Mouse (Mus musculus) frontal cortex, adult 2 months (tissue): ENCODE measurements at regions not wholly inside any gene's neighbourhood (a gene's known extent, or its start where the extent isn't known, plus 50 kb on each side); places are given as distances from the start of the nearest gene placed in this dataset.
A peak's percentile ranks its signal among the peaks of the same experiment; 100 is the strongest.

Experiments
- DNase-seq, 2 experiments: peaks; one replicate each; pipeline ENCODE4 v3.0.0; 2022; ENCODE audit warnings: low spot score in 1 of 2; ENCODE audit errors: extremely low spot score in 1 of 2

DNA sequence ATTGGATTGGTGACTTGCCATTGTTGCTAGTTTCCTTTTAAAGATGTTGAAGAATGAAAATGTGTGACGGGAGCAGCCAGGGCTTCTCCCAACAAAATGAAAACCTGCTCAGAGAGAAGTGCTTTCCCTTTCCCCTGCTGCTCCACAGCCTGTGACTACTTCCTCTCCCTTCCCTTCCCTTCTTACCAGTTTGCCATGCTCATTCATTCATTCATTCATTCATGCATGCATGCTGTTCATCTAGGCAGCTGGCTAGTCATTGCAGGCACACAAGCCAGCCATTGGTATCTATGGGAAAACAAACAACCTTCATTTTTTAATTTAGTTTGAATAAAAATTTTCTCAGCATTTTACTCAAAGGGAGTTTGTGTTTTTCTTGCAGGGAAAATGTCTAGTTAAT is 116.3 kb downstream of the Zfp706 start:
- no peak for DNase-seq

DNA sequence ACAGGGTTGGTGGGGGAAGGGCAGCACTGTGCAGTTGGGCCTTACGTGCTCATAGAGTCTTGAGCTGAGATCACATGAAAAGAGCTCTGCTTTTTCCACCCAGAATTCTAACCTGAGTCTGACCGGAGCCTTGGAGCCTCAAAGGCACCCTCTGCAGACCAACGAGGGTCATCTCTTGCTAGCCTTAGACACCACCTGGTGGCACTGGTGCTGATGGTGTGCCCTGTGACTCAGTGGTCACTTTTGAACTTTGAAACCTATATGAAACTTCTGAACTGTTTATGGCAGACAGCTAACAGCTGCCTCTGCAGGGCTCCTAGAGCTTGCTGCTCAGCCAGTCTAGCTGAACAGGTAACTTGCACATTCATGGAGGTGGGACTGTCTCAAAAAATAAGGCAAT is 118.5 kb downstream of the Zfp706 start:
- DNase-seq, result no peak

DNA sequence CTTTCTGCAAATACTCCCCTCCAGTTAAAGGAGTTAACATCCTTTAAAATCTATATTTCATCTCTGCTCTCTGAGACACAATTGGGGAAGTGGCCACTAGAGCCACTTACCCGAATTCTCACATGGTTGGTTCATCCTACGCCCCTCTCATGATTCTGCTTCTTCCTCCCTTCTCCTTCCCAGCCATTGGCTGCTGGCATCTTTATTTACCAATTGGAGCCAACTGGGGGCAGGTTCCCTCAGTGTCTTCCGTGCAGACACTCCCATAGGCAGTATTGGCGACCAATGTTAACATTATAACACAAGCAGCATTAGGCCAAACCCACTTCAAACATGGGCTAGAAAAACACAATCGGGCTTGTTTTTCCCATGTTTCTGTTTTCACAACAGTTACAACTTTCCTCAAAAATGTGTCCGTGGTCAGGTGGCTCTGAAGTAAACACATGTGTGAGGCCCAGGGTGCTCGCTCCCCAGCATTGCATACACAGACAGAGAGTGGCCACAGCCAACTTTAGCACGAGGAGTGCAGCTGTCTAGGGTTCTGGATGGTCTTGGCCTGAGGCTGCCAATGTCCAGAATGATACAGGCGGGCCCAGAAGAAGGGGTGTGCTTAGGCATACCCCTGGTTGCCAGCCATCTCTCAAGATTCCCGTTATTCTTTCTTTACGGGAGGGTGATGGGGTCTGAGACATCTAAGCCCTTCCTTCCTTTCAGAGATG is 119.1 kb downstream of the Zfp706 start:
- no peak for DNase-seq

DNA sequence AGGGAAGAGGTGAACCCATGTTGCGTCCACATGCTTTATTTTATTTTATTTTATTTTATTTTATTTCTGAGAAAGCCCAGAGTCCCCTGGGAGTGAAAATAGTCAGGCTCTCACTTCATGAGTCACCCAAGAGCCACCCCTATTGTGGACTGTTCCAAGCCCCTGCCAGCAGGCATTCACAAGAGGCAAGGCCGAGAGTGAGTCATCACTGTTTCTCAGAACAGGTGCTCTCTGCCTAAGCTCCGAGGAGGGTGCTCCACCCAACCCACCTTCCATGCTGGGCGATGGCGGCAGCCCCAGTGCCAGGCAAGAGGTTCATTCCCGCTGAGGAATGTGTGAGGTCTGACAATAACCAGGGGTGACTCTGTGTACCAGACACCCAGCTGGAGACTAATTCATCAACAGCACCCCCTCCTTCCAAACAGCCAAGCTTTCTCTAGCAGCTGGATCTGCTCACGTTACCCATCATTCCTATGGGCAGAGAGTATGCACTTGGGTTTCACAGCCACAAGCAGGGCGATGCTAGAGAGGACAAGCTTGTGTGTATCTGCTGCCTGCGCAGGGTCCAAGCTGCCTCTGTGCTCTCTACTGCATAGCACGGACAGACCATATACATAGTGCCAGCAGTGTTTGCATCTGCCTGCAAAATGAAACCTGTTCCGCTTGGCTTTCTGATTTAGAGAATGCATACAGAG is 122.8 kb downstream of the Zfp706 start:
- peak in 1 of 2 experiments; percentile 66 for DNase-seq

DNA sequence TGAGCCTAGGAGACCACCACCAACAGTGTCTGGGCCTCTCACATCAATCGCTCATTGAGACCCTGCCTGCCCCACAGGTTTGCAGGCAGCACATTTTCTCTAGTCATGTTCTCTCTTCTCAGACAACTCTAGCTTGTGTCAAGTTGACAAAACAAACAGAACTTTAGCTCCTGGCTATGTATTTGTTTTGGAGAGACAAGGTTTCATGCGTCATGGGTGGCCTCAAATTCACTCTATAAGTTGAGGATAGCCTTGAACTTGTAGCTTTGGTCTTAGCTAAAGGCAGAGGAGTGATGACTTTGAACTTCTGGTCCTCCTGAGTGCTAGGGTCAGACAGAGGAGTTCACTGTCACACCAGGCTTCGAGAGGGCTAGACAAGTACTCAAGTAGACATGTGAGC is 123.5 kb downstream of the Zfp706 start:
- DNase-seq, result no peak

DNA sequence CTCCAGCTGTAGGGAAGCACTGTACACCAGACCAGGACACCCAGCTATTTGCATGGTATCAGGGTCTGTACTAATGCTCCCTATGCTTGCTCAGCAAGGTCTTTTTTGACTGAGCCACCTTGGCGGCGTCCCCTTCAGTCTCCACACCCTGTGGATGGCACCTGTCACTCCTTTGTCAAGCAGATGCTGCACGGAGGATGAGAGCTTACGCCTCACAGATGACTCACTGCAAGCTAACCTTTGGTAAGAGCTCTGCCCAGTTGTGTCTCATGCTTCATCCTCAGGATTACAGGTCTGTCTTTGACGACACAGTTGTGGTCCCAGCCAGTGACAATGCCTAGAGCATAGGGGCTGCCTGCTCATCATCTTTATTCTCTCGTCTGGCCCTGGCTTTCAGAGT is 124.4 kb downstream of the Zfp706 start:
- DNase-seq, result no peak

DNA sequence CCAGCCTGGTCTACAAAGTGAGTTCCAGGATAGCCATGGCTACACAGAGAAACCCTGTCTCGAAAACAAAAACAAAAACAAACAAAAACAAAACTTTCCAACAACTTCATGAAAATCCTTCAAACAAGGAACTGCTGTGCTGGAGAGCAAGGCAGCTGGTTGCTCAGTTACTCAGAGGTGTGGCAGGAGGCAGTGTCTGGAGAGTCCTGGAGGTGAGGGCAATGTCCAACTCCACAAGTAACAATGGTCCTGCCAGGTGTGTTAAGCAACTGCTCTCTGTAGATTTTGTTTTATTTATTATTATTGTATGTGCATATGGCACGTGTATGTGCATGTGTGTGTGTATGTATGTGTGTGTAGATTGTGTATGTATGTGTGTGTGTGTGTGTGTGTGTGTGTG is 126.0 kb downstream of the Zfp706 start:
- no peak for DNase-seq

DNA sequence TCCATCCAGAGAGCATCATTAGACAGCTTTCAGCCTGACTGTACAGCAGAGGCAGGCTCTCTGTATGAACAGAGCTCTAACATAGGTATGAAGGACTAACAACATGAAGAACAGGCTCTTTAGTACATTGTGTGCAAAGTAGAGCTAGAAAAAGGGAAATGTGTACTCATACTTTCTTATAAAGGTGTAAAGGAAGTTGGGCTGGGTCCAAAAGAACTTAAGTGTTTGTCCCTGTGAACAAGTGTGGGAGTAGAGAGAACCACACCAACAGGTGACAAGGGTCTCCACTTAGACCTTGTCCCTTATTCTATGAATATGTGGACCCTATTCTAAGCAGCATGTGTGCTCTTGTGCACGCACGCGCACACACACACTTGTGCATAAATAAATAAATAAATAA is 127.0 kb downstream of the Zfp706 start:
- DNase-seq, result no peak

DNA sequence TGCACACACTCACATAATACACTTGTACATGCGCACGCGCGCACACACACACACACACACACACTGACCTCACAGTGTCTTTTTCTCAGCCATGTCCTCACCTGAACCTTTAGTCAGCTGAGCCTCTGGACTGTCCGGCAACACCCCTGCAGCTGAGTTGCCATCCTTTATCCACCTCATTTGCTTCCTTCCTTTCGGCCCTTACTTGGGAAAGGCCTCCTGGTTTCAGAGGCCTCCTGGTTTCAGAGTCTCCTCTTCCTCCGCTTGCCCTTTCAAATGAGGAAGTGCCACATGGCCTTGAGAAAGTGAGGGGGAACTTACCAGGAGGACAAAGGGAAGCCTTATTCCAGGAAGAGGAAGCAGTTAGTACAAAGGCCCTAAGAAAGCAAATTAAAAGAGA is 128.0 kb downstream of the Zfp706 start:
- DNase-seq, result no peak

DNA sequence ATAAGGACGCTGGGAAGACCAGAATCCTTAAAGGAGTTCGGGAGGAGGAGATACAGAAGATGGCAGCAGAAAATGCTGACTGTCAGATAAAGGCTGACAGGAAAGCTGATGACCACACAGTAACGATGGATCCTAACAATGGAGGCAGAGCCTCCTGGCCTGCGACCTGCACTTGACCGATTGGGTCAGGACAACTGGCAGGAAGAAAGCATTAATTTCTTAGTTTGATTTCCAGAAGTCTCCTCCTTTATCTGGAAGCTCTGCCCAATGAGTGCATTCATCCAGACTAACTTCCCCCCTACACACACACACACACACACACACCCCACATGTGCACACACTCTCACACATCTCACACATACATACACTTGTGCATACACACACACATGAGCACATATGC is 128.6 kb downstream of the Zfp706 start:
- no peak for DNase-seq

DNA sequence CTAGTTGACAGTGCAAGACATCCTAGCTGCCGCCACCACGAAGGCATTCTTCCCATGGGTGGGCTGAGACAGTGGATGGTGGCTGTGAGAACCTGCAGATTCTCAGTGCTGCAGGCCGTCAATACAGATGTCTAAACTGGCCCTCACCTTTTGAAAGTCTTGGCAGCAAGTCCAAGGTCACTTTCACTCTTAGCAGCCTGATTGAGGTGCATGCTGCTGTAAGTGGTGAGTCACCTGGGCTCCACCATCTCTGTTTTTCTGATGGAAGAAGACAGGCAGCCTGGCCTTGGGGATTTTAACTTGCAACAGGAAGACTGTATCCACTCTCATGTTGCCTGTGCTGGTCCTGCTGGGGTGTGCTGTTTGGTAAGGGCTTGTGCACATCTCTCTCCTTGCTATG is 129.3 kb downstream of the Zfp706 start:
- no peak for DNase-seq

DNA sequence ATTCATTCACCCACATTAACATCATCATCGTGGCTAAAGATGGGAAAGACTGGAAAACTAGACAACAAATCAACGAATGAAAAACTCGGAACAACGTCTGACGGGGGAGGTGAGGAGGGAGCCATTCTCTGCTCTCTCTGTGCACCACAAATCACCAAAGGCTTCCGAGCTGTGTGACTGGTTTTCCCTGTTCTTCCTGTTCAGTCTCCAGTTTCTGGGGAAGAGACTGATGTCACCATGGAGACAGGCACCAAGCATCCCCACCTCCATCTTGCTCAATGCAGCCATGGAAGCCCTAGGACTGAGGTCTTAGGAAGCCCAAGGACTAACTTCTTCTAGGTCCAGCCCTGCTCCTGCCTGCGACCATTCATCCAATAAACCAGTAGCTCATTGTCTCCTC is 130.1 kb downstream of the Zfp706 start:
- no peak for DNase-seq

DNA sequence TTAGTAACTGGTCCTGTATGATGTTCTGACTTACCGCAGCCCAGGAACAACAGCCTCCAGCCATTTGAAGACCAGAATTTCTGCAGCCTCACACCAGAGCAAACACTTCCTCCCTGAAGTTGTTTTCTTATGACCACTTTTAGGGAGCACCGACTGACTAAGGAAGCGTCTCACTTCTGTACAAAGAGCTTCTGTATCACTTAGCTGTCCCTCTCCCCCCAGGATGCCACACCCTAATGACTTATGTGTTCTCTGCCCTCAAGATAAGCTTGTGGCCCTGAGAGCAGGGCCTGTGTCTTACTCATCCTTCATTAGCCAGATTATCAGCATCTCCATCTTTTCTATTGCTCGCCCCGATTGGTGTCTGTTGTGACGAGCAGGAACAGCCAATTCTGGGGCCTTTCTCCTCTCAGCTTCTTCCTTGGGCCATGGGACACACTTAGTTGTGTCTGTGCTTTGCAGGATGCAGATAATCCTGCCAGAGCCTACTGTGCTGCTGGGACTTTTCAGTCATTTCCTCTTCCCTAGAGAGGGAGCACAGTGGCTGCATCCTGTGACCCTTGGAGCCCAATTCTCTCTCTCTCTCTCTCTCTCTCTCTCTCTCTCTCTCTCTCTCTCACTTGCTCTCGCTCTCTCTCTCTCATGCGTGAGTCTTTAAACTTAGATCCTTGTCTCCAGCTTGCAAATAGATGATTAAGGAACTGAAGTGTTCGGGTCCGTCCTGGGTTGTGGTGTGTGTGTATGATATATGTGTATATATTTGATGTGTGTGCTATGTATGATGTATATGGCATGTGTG is 131.4 kb downstream of the Zfp706 start:
- no peak for DNase-seq

DNA sequence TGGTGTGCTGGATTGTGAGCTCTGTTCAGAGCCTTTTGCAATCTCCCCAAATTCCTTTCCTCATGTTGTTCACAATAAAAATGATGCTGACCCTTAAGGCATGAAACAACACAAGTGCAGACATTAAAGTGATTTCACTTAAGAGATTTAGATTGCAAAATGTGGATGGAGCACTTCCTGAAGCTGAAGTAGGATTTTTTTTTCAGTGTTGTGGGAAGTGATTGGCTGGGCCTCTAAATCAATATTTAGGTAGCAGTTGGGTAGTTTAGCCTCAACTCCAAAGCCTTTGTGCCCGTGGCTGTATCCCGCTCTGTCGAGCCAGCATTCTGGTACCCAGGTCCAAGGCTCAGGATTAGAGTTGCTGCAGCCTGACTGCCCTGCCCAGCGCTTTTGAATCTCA is 133.0 kb downstream of the Zfp706 start:
- DNase-seq, result no peak

DNA sequence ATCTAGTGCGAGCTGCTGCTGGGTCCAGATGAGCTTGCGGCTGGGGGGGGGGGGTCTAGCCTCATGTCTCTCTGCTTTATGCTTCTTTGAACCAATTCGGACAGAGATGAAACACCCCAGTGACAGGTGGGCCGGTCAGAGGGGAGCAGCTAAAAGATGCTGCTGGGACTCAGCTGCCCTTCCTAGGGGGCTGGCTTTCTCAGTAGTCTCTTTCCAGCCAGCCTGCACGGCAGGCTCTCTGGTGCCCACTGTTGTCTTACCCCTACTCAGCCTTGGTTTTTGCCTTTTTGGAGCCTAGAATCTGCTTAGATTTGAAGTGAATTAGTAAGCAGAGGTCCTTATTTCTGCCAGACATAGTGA is 133.7 kb downstream of the Zfp706 start:
- no peak for DNase-seq

DNA sequence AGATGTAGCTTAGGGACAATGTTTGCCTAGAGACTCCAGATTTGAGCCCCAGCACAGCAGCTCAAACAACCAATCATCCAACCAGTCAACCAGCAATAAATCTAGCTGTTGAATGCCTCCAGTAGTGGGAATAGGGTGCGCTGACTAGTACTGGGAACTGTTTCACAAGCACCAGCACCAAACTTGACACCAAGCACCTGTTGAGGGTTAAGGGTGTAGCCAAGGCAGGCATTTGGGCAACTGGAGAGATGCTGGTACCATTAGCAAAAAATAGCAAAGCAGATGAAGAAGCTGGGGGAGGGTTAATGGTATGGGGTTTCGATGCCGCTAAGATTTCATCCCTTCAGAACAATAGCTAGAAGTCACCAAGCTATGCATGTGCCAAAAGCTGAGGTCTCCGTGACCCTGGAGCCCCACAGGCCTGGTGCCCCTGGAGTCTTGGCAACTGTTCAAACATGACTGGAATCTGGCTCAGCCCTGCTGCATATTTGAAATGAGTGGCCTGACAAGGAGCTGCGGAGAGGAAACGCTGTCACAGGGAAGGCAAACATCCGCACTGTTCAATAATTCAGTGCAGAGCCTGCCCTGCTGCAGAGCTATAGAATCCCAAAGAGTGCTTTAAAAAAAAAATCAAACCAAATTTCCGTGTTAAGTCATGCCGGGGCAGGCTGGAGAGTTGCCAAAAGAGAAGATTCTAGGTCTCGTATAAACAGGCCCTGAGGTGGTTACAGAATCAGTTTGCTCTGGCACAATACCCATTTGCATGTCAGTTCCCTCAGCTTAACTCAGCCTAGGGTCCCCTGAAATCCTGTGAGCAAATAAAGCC is 134.3 kb downstream of the Zfp706 start:
- DNase-seq, result no peak

DNA sequence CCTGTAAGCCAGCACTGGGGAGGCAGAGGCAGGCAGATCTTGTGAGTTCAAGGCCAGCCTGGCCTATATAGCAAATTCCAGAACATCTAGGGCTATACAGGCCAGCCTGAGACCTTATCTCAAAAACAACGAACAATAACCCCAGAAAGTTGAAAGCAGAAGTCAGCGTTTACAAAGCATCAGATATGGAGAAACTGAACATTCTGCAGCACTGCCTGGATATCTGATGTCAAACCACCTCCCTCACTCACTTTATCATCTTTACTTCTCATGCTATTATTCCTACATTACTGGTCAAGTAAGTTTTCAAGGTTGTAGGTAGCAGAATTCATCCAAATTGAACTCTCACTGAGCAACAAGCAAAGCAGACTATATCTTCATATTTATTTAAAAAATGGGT is 135.0 kb downstream of the Zfp706 start:
- no peak for DNase-seq

DNA sequence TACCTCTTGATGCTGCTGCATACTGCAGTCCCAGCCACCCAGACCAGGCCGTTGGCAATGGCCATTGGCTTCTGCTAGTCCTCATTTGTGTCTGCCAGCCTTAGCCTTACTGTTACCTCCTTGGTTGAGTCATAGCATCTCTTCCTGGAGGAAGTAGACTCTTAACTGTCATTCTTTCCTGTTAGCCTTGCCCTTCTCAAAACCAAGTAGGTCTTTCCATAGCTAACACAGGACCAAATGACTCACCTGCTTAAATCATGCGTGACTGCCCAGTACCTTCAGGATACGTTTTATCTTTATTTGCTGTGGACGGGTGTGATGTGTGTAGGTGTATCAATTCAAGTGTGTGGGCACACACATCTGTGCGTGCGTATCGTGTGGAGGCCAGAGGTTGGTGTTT is 136.9 kb downstream of the Zfp706 start:
- no peak for DNase-seq

DNA sequence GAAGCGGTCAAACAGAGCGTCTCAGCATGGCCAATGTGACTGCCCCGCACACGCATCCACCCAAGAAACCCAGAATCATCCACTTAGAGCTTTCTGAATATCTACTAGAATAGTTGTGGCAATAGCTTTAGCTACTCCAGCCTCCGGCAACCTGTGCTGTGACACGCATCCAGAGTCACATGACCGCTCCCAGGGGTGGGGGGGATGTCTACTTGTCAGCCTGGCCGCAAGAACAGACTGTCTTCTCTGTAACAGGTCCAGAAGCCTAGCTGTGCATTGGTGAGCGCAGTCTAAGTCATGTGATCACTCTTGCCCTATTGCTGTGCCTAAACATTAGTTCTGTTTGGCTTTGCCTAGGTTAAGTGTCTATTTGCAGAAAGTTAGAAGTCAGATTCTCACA is 137.5 kb downstream of the Zfp706 start:
- DNase-seq, result no peak

DNA sequence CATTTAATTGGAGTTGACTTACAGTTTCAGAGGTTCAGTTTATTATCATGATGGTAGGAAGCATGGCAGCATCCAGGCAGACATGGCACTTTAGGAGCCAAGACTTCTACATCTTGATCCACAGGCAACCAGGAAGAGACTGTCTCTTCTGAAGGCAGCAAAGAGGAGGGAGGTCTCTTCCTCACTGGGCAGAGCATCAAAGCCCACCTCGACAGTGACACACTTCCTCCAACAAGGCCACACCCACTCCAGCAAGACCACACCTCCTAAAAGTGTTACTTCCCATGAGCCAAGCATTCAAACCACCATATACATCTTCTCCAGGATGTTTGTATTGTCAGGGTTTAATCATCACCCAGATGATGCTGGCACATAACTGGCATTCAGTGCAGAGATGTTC is 141.5 kb downstream of the Zfp706 start:
- DNase-seq, result no peak

DNA sequence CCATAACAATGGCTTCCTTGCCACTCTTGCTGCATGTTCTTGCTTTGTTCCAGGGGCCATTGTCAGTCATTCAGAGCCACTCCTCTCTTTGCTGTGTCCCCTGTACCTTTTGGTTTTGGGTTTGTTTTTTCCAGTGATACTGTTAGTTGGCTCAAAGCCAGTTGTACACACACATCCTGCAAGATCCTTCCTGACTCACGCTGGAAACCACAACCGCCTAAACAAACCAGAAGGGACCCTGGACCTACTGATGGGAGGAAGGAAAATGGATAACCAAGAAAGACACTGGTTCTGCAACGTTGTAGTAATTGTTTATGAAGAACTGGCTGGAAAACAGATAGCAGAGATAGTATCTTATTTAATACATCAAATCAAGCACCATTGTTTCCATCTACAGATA is 142.2 kb downstream of the Zfp706 start:
- DNase-seq, result no peak
